Mouse (Mus musculus) liver, embryonic 13.5 days (tissue): ENCODE results near the gene Gm7995. TPM values are rescaled to one million over a fixed set of nuclear protein-coding genes. Genes with fewer than 3 reads are reported as not detected.
"Not testable (repeated sequence)": the region's sequence is repeated elsewhere in the genome, so short reads cannot be mapped to it uniquely, and the experiment has no call there.

Source experiments
- ATAC-seq: fragments of 200-750 bp; cut with Nextera tagmentation; 2 replicates; pipeline ENCODE4 v1.8.0; 2017; ENCODE audit warnings: low read depth, mild to moderate bottlenecking, moderate number of reproducible peaks, moderate library complexity
- DNase-seq: peaks from one replicate; pipeline ENCODE4 v3.0.0; 2022
- H3K27ac ChIP-seq: fragments of 300-500 bp; sonication (generic); 2 replicates; pipeline ENCODE4 v1.5.1; 2015; ENCODE audit warnings: moderate library complexity, mild to moderate bottlenecking, inconsistent platforms
- H3K27me3 ChIP-seq: fragments of 300-500 bp; sonication (generic); 2 replicates; pipeline ENCODE4 v1.6.1; 2015; ENCODE audit warnings: mild to moderate bottlenecking, inconsistent platforms
- H3K36me3 ChIP-seq: fragments of 300-500 bp; sonication (generic); 2 replicates; pipeline ENCODE4 v1.6.1; 2015; ENCODE audit warnings: mild to moderate bottlenecking, inconsistent platforms
- H3K4me1 ChIP-seq: fragments of 300-500 bp; sonication (generic); replicated peaks from 2 replicates; pipeline ENCODE4 v1.6.1; 2015; ENCODE audit warnings: inconsistent platforms
- H3K4me2 ChIP-seq: fragments of 300-500 bp; sonication (generic); 2 replicates; pipeline ENCODE4 v1.6.1; 2015; ENCODE audit warnings: inconsistent platforms, mild to moderate bottlenecking, moderate library complexity
- H3K4me3 ChIP-seq: fragments of 300-500 bp; sonication (generic); replicated peaks from 2 replicates; pipeline ENCODE4 v1.5.1; 2015; ENCODE audit warnings: mild to moderate bottlenecking, inconsistent platforms
- H3K9ac ChIP-seq: fragments of 300-500 bp; sonication (generic); 2 replicates; pipeline ENCODE4 v1.6.1; 2015; ENCODE audit warnings: mild to moderate bottlenecking, inconsistent platforms
- H3K9me3 ChIP-seq: fragments of 300-500 bp; sonication (generic); replicated peaks from 2 replicates; pipeline ENCODE4 v1.6.1; 2016; ENCODE audit warnings: inconsistent platforms
- WGBS: fragments of 180-500 bp; shearing (Covaris S2); methylation state at CpG from one replicate; pipeline ENCODE4 v1.1.7; 2015; ENCODE audit not compliant: insufficient replicate concordance; 5-methylcytosine and 5-hydroxymethylcytosine counted together
- microRNA-seq: library from miRNA; unstranded; fragments of <30 nt; microRNA quantifications from one replicate; pipeline ENCODE4, GENCODE M21; 2016
- polyA plus RNA-seq: library from polyadenylated mRNA; unstranded; fragments of >200 nt; fragmentation: Nextera tagmentation; extraction: Ambion mirVana; gene quantifications from 2 replicates; pipeline ENCODE4 v1.2.1, GENCODE M21; 2015

Gm7995 gene
- not detected in 2 replicates for polyA plus RNA-seq

DNA sequence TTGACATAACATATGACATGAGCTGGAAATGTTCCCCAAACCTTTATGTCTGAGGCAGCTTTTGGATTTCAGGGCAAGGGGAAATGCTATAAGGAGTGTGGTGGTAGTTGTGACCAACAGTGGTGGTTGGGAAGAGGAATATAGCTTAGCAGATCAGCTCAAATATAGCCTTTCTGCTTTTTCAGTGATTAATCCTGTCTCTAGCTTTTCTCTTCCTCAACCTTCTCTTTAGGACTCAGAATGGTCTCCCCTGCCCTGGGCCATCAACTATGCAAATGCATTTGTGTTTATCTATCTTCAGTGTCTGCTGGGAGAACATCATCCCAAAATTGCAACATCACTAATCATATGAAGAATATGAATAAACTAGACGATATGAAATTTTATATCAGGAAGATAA, at the start of gene Gm7995:
Gm7995 (plus strand) TSS at position 301 of the 400 bp plus-strand sequence.
- H3K27me3 ChIP-seq, H3K9me3 ChIP-seq, ATAC-seq, H3K4me2 ChIP-seq, H3K4me1 ChIP-seq, H3K27ac ChIP-seq, H3K4me3 ChIP-seq, H3K9ac ChIP-seq, DNase-seq, H3K36me3 ChIP-seq: not testable (repeated sequence)
- no CpG with 5 or more reads among the region's 1 CpGs for WGBS

DNA sequence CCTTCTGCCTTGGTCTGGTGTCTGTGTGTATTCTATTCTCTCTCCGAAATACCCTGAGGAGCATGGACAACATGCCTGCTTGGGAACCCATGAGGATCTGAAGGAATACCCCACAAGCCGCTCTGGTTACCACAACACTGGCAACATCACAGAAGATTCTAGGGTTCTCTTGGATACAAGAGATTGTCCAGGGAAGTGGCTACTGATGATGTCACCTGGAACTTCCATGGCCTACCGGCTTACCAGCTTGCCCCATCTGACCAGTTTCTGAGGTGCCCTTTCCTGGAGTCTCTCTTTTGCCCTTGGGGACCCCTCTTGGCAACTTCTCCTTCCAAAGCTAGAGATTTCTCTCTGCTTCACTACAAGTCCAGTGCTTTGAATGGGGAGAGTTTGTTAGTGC, 12.8 kb upstream of the Gm7995 start, which contains the start of gene Gm9611:
Gm9611 (minus strand) TSS at position 101 of the 400 bp plus-strand sequence.
- H3K36me3 ChIP-seq, H3K4me2 ChIP-seq, ATAC-seq, H3K9me3 ChIP-seq, DNase-seq, H3K27me3 ChIP-seq, H3K4me3 ChIP-seq, H3K4me1 ChIP-seq, H3K9ac ChIP-seq, H3K27ac ChIP-seq: not testable (repeated sequence)
- no CpG with 5 or more reads among the region's 3 CpGs for WGBS

Small RNA genes within 50 kb of the gene (microRNA-seq; reads per million reads assigned to microRNA genes)
- gene Gm25208 (not detected), gene Gm25892 (not detected)

Other genes starting within 250 kb of the Gm7995 start
- gene Gm7951, start 192.8 kb upstream of the Gm7995 start, polyA plus RNA-seq, result not detected in 2 replicates
- not detected in 2 replicates for gene Gm17027, start 147.6 kb upstream of the Gm7995 start, polyA plus RNA-seq
- gene Gm3573, start 119.4 kb upstream of the Gm7995 start, polyA plus RNA-seq, result not detected in 2 replicates
- not detected in 2 replicates for gene Gm17026, start 50.2 kb upstream of the Gm7995 start, polyA plus RNA-seq
- gene Gm9611, start 12.9 kb upstream of the Gm7995 start, polyA plus RNA-seq, result not detected in 2 replicates
- gene Gm8005, start 129.5 kb downstream of the Gm7995 start, polyA plus RNA-seq, result not detected in 2 replicates
- gene Gm8011, start 153.7 kb downstream of the Gm7995 start, polyA plus RNA-seq, result not detected in 2 replicates
- not detected in 2 replicates for gene Gm8020, start 192.1 kb downstream of the Gm7995 start, polyA plus RNA-seq
- gene Gm8024, start 214.1 kb downstream of the Gm7995 start, polyA plus RNA-seq, result not detected in 2 replicates